Mouse (Mus musculus): ENCODE data around the gene Tmem136. TPM values are rescaled to one million over a fixed set of nuclear protein-coding genes. Genes with fewer than 3 reads are reported as not detected.

The Tmem136 gene
- total RNA-seq, 2 experiments from 2014 or later, result 1.1 to 3.2 TPM

DNA sequence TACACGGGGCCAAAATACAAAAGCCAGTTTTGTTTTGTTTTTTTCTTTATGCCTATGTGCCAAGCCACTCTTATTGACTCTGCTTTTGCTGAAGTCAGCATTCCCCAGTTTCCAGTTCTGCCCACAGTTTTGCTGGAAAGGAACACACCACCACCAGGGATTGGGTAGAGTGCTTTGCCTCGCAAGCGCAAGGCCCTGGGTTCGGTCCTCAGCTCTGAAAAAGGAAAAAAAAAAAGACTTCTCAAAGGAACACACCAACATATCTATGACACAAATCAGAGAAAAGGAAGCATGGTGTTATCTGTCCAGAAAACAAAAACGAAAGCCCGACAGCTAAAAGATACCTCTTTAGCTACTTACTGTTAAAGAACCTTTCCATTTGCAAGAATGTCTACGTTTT lies 7.2 kb downstream of the Tmem136 start:
- DNase-seq, result no peak
- intact Hi-C loops (cut with DNase I), result no loop called here

DNA sequence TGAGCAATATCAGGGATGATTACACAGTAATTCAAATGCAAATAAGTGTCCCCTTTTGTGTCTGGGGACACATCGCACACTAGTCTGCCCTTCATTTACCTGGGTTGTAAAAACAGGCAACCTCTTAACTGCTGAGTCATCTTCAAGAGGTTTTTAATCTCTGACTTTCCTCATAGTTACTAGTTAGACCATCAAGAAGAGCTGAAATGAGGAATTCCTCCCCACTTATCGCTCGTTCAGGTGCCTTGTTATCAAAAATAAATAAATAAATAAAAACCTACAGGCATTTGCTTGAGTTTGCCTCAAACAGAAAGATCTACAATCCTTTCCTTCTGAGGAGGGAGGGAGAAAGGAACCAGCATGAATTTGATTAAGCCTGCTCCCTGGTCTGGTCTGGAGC lies 7.6 kb downstream of the Tmem136 start:
- intact Hi-C loops (cut with DNase I), result no loop called here

DNA sequence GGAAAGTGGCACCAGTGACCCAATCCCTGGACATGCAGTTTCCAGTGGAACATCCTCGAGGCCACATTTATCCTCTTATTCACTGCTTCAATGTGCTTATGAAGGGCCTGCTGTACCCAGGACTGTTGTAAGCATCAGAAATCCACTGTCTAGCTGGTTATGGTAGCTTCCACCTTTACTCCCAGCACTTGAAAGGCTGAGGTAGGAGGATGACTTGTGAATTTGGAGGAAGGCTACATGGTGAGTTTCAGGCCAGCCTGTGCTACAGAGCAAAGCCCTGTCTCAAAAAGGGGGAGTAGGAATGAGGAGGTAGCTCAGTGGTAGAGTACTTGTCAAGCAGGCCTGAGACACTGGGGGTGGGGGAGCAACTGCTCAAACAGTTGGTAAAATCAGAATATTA lies 8.3 kb downstream of the Tmem136 start:
- intact Hi-C loops (cut with DNase I), result no loop called here
- DNase-seq, result no peak

More for the DNA sequence above, 7.6 kb downstream of the Tmem136 start:
- DNase-seq, result no peak

- no peak for DNase-seq
- intact Hi-C loops (cut with DNase I), result loop anchor here (2.0 kb wide), 1 partner anchor 107 kb away; no protein-coding TSS in a partner anchor
Observed at GRCm38 (mm10) chr9:43107555-43107954, 8.8 kb downstream of the Tmem136 start.

DNA sequence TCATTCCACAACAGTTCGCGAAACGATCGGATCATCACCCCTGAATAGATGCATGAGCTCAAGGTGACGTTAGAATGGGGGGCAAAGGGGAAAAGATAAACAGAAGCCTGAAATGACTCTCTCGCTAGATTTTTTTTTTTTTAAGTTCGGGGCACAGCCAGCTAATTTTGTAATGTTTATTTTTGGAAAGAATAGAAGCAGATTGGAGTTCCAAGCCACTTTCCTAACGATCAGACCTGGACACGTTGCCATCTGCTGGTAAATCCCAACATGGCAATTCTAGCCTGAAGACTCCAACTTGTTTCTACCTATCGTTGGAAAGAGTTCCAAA lies 9.2 kb downstream of the Tmem136 start, which contains the start of gene Arhgef12:
Gene Arhgef12, minus strand, starts transcription at position 53 of the 331 bp plus-strand sequence.
- intact Hi-C loops (cut with DNase I), result loop anchor here (2.0 kb wide), 1 partner anchor 106 kb away; no protein-coding TSS in a partner anchor
- DNase-seq, result peak in 1 of 2 experiments; percentile 49

DNA sequence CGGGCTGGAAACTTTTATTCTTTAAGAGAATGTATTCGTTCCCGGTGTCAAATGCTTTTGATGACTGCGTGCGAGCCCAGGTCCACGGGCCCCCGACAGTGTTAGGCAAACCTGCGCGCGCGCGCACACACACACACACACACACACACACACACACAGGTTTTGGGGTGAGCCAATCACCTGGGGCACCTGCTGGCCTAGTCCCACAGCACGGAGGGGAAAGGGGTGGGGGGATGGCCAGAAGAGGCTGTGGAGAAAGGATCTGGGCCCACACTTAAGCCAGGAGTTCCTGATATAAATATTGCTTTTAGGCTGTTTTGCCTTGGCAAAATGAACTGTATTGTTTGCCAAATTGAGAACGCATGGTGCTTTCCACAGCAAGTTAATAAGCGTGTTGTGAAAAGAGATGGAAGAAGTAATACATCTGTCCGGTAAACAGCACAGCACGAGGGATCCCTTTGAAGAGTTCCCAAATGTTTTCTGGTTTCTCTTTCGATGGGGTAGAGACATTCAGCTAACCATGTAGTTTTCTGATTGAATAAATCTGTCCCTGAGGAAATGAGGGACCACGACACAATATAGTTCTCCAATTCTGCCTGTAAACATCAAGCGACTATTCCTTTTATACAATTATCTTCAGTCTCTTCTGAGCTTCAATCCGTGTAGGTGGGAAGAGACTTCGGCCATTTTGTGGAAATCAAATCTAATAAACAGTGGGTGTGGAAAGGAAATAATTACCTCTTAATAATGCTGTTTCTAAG lies 9.8 kb downstream of the Tmem136 start:
- intact Hi-C loops (cut with DNase I), result loop anchor here (2.0 kb wide), 1 partner anchor 106 kb away; no protein-coding TSS in a partner anchor
- DNase-seq, result no peak

- intact Hi-C loops (cut with DNase I), result loop anchor here (2.0 kb wide), 1 partner anchor 105 kb away; no protein-coding TSS in a partner anchor
- peak; percentile 89 to 94 for DNase-seq
Observed at GRCm38 (mm10) chr9:43105664-43106361, 10.6 kb downstream of the Tmem136 start.

GRCm38 (mm10) chr9:43104873-43105663 lies 11.3 kb downstream of the Tmem136 start:
- intact Hi-C loops (cut with DNase I), result loop anchor here (5.0 kb wide), 1 partner anchor 38 kb away; no protein-coding TSS in a partner anchor
- DNase-seq, result peak in 1 of 2 experiments; percentile 40

DNA sequence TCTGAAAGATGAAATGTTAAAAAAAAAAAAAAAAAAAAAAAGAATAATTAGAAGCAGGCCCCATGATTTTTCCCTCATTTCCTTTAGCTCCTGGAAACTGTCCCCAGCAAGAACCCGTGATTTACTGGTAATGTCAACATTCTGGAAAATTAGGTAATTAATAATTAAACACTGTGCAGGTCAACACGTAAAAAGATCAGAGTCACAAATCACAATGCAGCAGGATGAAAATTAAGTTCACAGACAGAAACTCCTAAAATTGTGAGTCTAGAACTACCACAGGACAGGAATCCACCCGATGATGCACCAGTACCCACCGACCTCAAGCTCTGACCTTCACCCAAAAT lies 11.9 kb downstream of the Tmem136 start:
- intact Hi-C loops (cut with DNase I), result loop anchor here (5.0 kb wide), 1 partner anchor 37 kb away; no protein-coding TSS in a partner anchor
- DNase-seq, result no peak

GRCm38 (mm10) chr9:43103675-43104299 lies 12.6 kb downstream of the Tmem136 start:
- DNase-seq, result no peak
- intact Hi-C loops (cut with DNase I), result loop anchor here (5.0 kb wide), 1 partner anchor 36 kb away; no protein-coding TSS in a partner anchor

GRCm38 (mm10) chr9:43102931-43103330 lies 13.4 kb downstream of the Tmem136 start:
- no peak for DNase-seq
- intact Hi-C loops (cut with DNase I), result loop anchor here (5.0 kb wide), 1 partner anchor 36 kb away; no protein-coding TSS in a partner anchor

GRCm38 (mm10) chr9:43101936-43102595 lies 14.3 kb downstream of the Tmem136 start:
- intact Hi-C loops (cut with DNase I), result loop anchor here (5.0 kb wide), 1 partner anchor 35 kb away; no protein-coding TSS in a partner anchor
- no peak for DNase-seq

- intact Hi-C loops (cut with DNase I), result no loop called here
Observed at GRCm38 (mm10) chr9:43098922-43099321, 17.4 kb downstream of the Tmem136 start.

GRCm38 (mm10) chr9:43097801-43098557 lies 18.4 kb downstream of the Tmem136 start:
- intact Hi-C loops (cut with DNase I), result no loop called here
- DNase-seq, result no peak

More at GRCm38 (mm10) chr9:43098922-43099321, 17.4 kb downstream of the Tmem136 start:
- DNase-seq, result no peak

DNA sequence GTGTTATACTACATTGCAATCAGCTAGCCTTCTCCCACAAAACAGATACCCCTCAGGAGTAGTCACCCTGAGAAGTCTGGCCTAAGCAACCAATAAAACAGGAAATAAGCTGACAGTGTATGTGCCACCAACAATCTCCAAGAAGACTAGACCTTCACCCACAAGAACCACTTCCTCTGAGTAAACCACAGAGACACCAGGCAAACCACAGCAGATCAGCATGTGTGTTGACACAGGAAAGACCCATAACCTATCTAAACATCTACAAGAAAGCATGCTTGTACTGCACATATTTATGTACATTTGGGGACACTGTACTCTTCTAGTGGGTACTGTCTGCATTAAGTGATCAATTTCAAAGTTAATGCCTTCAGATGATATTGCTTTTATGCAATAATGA lies 20.0 kb downstream of the Tmem136 start:
- no peak for DNase-seq
- intact Hi-C loops (cut with DNase I), result no loop called here

GRCm38 (mm10) chr9:43094828-43095227 lies 21.5 kb downstream of the Tmem136 start:
- no peak for DNase-seq
- intact Hi-C loops (cut with DNase I), result no loop called here

GRCm38 (mm10) chr9:43093803-43094202 lies 22.6 kb downstream of the Tmem136 start:
- intact Hi-C loops (cut with DNase I), result no loop called here
- DNase-seq, result no peak

GRCm38 (mm10) chr9:43085686-43086285 lies 30.6 kb downstream of the Tmem136 start:
- no peak for DNase-seq
- intact Hi-C loops (cut with DNase I), result no loop called here

Data from gastrocnemius, postnatal 36 days (tissue).